Mouse (Mus musculus): ENCODE results near the gene Mgat4c. TPM values are rescaled to one million over a fixed set of nuclear protein-coding genes. Genes with fewer than 3 reads are reported as not detected.

Mgat4c gene
- not detected for total RNA-seq (2021)
- long read RNA-seq, experiment 1: 0 reads
- long read RNA-seq, experiment 2, partial matches to known transcripts: 0 of 1 reads
- long read RNA-seq, experiment 2, other reads (novel, unspliced or antisense): 1 of 1 reads

DNA sequence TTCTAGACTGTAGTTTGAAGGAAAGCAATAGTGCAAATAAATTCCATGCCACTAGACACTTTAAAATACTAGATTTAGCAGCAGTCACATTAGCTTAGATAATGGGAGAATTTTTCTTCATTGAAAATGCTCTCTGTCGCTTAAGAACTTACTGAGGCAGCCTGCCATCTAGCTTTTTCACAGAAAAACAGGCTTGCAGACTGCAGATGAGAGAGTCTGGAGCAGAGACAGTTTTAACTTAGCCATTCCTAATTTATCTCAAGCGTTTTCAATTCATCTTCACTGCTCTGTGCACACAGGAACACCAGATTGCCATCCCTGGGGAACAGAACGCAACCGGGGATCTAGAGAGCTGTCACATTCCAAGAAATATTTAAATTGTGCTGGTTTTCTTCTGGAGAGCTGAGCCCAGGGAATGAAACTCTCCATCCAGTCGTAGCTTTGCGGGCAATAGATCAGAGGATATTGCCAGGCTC is at the start of gene Mgat4c:
Gene Mgat4c (plus strand): TSS at position 51 of the 476 bp plus-strand sequence.
- intact Hi-C loops (cut with DNase I): no loop called here
- no peak for DNase-seq

DNA sequence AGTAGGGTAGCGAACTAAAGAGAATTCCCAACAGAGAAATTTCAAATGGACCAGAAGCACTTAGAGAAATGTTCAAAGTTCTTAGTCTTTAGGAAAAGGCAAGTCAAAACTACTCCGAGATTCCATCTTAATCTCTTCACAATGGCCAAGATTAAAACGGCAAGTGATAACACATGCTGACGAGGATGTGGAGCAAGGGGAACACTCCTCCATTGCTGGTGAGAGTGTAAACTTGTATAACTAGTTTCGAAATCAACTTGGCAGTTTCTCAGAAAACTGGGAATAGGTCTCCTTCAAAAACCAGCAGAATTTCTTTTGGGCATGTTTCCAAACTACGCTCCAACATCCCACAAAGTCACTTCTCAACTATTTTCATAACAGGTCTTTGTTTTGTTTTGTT is 46.0 kb upstream of the Mgat4c start:
- intact Hi-C loops (cut with DNase I): no loop called here
- DNase-seq: no peak

DNA sequence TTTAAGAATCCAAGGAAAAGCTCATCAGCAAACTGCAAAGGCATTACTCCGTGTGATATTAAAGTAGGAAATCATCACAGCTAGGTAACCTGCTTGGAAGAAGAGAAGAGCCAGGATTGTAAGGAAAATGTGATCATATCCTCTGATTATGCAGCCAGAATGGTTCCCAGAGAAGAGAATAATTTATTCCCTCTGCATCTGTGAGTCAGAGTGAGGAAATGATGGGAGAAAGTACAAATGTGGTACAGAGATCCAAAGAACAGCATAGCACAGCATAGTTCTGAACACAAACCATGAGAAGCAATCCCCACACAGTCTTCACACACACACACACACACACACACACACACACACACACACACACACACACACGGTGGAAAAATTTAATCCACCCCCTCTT is 40.2 kb upstream of the Mgat4c start:
- DNase-seq: no peak
- intact Hi-C loops (cut with DNase I): no loop called here

DNA sequence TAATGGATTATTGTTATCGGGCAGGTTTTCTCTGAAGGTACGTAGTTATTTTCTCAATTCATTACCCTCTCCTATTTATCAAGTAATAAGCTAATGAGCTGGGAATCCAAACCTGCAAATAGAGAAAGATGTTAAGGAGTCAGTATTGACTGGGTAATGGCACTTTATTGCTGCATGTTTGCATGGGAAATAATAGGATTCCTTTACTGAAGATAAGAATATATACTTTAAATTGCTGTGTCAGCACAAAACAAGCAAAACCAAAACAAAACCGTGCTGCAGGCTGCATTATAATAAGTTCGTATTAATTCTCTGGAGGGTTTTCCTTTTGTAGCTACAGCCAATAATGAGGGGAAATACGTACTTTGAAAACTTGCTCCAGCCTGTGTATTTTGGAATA is 627 bp downstream of the Mgat4c start:
- intact Hi-C loops (cut with DNase I): no loop called here
- no peak for DNase-seq

DNA sequence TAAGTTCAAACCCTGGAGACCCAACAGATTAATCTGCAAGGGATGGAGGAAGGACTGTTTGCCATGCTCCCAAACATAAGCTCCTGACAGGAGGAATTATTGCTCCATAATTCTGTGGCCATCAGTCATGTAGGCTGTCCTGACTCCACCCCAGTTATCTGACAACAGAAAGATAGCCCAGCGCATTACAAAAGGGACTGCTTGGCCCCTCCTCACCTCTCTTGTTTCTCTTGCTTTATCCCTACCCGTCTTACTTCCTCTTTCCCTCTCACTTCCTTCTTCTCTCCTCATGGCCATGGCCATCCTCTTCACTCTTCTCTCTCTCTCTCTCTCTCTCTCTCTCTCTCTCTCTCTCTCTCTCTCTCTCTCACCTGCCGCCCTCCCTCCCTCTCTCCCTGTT is 80.5 kb downstream of the Mgat4c start:
- intact Hi-C loops (cut with DNase I): no loop called here
- no peak for DNase-seq

DNA sequence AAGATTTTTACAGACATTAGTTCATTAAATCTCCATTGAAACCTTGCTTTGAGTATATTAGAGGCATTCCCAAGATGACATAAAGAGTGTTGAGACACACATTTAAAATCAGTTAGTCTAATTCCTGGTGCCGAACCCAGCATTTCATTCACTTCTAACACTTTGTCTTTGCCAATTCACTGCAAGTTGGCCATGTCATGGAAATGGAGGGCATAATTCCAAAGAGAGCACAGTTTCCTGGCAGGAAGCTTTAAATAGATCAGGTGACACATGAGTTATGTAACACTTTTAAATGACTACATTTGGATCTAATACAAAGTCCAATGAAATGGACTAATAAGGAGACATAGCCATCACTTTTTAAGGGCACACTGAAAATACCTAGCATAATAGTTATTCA is 89.4 kb downstream of the Mgat4c start:
- DNase-seq: no peak
- intact Hi-C loops (cut with DNase I): no loop called here

DNA sequence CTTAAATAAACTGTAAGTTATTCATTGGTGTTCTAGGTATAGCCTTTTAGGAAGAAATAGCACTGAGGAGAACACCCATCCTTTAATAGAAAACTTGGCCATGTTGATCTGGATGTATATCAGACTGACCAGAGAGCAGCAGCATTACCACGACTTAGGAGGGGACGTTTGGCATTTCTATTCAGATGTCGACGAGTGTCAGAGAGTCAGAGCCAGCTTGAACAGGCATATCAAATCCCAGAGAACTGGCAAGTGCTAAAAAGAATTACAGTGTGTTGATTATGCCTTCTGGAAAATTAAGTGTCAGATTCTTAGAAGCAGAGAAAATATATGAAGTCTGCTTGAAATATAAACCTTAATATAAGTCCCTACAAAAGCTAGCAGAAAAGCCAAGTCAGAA is 89.9 kb downstream of the Mgat4c start:
- no peak for DNase-seq
- intact Hi-C loops (cut with DNase I): no loop called here

DNA sequence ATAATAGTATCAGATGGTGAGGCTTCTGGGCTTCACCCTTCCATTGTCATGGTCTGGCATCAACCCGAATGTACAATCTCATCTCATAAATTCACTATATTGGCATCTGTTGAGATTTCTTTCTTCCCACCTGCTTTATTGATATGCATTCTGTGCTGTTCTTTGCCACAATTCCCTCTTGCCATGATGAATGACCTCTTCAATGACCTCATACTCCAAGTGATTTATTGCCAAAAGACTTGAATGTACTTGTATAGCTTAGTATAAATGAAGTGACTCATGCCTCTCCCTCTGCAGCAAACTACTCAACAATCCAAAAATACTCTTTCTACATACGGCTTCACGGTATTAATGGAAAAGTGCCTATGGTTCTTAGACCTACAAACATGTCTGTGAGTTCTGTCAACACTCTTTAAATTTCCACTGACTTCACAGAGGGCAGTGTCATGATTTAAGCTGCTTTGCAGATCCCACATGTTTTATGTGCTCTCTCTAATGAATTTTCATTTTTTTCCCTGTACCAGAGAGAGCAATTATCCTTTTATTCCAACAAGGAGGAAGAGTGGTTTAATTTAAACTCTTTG is 102.0 kb downstream of the Mgat4c start:
- DNase-seq: no peak
- intact Hi-C loops (cut with DNase I): no loop called here

DNA sequence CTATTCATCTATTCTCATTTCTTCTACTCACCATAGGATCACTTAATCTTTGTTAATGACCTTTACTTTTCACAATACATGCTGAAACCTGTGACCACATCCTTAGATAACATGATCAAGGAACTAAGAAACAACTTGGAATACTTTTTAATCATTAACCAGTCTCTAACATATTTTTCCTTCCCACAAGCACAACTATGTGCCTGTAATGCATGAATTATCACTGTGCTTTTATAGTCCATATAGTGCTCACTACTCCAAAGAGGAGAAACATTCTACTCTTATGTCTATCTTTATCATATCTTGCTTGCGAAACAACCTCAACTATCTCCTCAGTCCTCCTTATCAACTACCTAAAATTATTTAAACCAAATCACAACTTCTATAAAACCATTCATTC is 114.2 kb downstream of the Mgat4c start:
- no peak for DNase-seq
- intact Hi-C loops (cut with DNase I): no loop called here

DNA sequence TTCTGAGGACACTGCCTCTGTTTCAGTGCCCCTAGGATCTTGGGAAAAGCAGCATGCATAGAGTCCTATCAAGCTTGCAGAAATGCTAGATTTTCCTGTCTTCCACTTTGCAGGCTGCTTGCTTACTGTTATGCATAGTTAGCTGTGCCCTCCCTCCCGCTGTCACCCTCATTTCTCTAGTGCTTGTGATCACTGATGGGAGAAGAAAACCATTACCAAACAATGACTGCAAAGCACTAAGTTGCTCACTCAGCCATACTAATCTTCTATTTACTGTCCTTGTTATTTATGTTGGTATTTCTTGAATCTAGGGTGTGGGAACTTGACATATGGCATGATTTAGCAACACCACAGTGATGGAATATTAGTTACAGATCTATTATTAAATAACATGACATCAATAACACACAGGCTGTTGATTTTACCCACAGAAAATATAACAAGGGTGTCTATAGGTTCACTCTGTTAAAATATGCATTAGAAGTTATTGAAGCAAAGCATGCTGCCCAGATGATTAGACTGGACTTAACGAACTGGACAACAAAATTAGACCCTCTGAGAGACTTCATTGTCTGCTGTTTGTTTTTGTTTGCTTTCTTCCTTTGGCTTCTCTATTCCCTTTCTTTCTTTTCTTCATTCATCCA is 117.7 kb downstream of the Mgat4c start:
- intact Hi-C loops (cut with DNase I): no loop called here

DNA sequence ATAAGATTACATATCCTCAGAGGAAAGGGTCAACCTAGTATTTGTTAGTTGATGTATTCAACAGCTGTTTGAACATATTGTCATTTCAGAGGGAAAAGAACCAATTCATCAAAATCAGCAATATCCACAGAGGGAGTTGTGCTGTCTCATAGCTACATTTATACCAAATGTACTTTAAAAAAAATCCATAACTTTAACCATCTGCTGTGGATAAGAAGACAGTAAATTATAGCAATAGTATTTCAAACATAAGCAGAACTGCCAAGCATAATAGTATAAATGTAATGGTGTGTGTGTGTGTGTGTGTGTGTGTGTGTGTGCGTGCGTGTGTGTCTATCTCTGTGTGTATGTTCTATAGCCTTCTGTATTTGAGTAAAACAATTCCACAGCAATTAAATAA is 127.5 kb downstream of the Mgat4c start:
- intact Hi-C loops (cut with DNase I): no loop called here
- DNase-seq: no peak

More for the DNA sequence above, 117.7 kb downstream of the Mgat4c start:
- DNase-seq: no peak

DNA sequence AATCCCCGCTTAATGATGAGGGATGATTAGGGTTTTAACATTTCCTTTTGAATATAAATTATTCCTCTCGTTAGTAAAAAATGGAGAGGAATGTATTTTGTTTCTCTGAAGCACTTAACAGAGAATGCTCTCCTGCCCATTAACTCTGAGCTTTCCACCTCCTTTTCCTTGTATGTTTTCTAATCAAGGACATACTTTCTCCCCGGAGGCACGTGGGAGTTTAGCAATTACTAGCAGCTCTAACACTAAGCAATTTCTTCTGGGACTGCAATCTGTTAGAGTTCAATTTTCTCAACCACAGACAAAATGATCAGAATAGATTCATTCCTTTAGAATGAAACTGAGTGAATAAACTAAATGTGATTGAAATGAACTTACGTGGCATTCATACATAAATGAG is 135.6 kb downstream of the Mgat4c start:
- intact Hi-C loops (cut with DNase I): no loop called here
- no peak for DNase-seq

DNA sequence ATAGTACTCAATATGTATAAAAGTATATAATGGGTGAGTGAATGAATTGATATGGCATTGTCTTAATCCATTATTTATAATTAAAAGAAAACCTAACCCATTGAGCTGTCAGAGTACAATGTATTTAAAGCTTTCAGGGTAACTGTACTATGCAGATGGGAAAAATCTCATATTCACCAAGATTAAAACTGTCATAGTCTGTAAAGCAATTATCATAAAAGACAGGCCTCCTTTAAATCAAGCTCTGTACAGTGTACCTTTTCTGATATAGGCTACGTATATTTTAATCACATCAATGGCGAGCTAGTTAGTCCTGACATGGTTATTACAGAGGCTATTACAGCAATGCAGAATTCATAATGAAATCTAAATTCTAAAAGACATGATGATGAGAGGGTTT is 146.7 kb downstream of the Mgat4c start:
- no peak for DNase-seq
- intact Hi-C loops (cut with DNase I): no loop called here

DNA sequence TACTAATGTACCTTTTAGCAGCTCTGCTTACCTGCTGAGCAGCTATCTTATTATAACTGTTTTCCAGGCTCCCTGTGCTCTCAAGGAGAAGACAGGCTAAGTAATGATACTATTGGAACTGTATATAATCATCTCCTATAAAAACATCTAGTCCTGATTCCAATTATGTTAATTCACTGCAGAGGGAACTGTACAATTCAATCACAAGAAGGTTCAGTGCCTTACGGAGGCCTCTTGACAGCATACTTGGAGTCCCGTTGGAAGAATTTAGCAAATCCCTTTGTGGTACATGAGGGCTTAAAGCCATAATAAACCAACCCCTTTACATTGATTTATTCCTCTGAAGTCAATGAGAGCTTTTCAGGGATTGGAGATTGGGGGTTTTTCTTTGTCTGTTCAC is 174.8 kb downstream of the Mgat4c start:
- no peak for DNase-seq
- intact Hi-C loops (cut with DNase I): no loop called here

DNA sequence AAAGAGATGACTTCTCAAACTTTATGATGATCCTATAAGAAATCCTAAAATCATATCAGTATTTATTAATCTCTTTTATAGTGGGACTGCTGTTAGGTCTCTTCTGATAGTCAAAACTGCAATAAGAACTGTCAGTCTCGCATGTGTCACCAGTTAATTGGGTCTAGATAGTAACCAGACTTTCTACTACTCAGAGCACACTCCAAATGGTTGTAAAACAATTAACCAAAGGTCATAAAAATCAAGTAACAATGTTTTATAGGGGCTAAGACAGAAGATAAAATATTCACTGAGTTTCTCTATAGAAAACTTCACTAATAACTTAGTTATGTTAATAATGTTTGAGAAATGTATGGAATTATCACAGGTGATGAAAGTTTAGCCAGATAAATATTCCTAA is 208.6 kb downstream of the Mgat4c start:
- intact Hi-C loops (cut with DNase I): no loop called here
- DNase-seq: no peak

DNA sequence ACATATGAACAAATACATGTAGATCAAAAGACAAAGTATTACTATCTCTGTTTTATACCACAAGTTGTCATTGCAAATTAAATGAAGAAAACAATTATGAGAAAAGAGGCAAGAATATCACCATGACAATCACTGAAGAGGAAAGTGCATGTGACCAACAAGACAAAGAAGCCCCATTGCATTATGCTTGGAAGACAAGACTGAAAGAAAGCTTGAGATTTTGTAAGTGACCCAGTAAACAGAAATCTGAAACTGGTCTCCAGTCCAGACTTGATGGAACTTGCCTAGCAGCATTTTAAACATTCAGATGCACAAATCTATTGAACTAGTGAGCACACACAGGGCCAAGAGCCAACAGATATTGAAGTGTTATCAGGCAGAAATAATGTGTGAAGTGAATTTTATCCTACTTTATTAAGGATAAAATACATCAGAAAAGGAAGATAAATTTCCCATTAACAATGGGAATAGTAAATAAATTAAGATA is 236.1 kb downstream of the Mgat4c start:
- intact Hi-C loops (cut with DNase I): no loop called here
- no peak for DNase-seq

DNA sequence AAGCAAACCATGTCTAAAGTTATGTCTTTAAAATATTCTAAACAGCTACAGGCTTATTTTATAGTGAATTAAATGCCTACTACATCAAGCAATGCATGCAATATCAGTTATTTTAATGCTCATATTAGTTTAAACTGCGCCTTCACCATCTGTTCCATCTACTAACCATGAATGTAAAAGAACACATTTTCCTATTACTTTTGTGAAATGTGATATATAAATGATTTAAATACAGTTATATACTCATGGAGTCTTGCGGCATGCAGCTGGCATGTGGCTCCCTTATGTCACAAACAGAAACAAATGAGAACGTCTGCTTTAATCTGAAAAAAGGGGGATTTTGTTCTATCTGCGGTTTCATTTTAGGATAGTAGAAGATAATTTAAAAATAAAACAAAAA is 316.3 kb downstream of the Mgat4c start:
- no peak for DNase-seq
- intact Hi-C loops (cut with DNase I): no loop called here

DNA sequence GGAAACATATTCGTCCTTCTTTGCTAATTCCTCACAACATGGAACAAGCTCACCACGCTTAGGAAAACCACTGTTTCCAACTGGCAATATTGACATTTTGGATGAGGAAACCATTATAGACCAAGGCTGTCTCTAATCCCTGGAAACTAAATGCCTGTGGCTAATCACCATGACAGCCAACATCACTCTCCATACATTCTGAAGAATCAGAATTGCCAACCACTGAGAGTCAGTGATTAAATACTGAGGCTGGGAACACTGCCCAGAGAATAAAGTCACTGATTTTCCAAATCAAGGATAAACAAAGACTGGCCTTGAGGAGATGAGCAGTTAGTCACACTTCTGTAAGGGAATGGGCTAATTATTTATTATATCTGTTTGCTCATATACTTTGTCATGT is 361.2 kb downstream of the Mgat4c start:
- intact Hi-C loops (cut with DNase I): no loop called here
- no peak for DNase-seq

DNA sequence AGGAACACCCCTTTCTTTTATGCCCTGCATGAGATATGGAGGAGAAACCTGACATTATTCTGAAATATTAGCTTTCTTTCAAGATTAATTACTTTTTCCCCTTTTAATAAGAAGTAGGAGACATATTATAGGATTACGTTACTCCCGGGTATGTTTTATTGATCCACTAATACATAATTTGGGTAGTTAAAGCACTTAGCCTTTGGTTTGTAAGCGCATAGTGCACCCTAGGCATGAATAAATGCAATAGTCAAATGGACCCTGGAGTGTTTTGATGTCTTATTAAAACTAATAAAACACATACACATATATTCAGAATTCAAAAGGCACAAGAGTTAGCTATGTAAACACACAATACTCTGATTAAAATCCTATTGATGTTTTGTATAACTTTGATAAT is 374.9 kb downstream of the Mgat4c start:
- DNase-seq: no peak
- intact Hi-C loops (cut with DNase I): no loop called here

DNA sequence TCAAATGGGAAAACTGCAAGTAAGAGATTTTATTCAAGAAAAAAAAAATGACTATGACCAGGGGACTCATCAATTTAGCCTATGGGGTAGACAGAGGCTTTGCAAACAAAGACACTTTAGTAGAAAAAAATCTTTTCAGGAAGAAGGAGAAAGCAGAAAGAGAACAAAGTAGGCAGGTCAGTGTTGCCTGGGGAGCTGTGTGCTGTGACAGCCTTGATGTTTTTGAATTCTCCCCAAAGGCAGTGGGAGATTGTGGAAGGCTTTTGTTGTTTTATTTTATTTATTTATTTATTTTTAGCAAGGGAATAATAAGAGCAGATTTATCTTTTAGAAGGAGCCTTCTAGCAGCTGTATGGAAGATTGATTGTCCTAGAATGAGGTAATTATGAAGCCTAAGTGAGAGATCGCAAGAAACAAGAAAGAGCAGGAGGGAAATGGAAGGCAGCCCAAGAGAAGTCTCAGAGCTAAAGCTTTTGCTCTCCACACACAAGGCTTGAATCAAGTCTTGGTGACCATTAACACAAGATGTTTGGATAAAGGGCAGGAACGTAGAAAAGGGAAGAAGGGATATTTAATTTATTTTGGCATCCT is 375.8 kb downstream of the Mgat4c start:
- intact Hi-C loops (cut with DNase I): no loop called here
- no peak for DNase-seq

DNA sequence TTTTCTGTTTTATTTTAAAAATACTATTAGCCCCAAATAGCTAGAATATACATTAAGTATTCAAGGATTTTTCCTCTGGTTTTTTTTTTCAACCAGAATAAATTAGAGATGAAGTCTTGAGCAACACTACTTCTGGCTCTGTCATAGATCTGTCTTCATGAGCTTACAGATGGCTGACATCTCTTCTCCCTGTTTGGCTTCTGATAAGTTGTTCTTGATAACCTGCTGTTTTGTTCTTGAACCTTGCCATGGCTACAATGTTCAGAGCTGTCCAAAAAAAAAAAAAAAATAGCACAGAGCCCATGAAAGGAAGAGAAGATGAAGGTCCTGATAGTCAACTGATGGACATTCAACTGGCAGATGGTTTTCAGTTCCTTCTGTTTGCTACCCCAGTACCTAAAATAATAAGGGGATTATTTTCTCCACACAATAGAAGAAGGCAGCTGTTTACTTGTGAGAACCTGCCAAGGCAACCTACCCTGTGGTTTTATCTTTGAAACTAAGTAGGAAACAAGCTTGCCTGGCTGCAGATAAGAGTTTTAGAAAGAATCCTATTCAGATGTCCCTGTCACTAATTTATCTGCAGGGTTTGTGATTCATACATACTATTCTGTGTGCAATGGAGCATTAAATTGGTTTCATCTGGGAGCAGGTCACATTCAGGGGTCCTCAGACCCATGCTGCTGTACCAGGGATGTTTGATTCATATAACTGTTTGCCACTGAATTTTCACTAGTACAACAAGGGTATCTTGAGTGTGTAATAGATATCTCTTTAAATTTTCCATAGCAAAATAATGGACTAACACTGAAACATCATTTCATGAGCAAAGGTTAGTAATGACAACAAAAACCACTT is 393.5 kb downstream of the Mgat4c start:
- no peak for DNase-seq
- intact Hi-C loops (cut with DNase I): no loop called here

Measured in heart, postnatal 14 days (tissue).